Mouse (Mus musculus): ENCODE measurements around the gene Ppfibp2. TPM values are rescaled to one million over a fixed set of nuclear protein-coding genes. Genes with fewer than 3 reads are reported as not detected.
A peak's percentile ranks its signal among the peaks of the same experiment; 100 is the strongest.

Ppfibp2 gene
- total and polyA plus RNA-seq, 2 experiments, result 9.9 to 20.9 TPM

DNA sequence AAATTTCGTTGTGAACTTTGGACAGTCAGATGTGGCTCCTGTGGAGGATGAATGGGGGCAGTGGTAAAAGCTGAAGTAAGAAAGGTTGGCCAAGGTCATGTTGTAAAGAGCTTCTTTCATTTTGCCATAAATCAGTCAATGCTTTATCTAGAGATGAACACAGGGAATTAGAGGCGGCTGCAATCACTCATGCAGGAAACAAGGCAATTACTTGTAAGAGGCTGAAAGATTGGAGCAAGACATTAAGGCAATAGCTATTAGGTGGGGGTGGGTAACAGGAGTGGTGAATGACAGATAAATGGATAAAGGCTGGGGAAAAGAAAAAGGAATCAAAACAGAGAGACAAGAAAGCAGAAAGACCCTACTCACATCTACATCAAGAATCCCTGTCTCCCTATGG is 31.3 kb upstream of the Ppfibp2 start:
- no peaks in the 10 kb centered on the region for H3K36me3 ChIP-seq (ENCODE audit: control insufficient read depth, insufficient read depth, low read length)
- WGBS, result 72% methylated on average over 2 of the region's 2 CpGs
- TF ChIP-seq CTCF (IDR thresholded peaks at IDR 0.05; ENCODE audit: low read depth, low read length) (no peak), POLR2A (IDR thresholded peaks at IDR 0.05; ENCODE audit: extremely low read depth, insufficient read depth, low read length) (no peak)
- no peak overlapping the region for H3K27ac ChIP-seq (replicated peaks; ENCODE audit: insufficient read depth, low read depth, low read length)
- H3K27me3 ChIP-seq (ENCODE audit: control insufficient read depth, insufficient read depth, low read length), result no peaks in the 10 kb centered on the region
- no peak for DNase-seq (ENCODE audit: extremely low read depth, low read depth, low spot score)
- H3K4me3 ChIP-seq (ENCODE audit: insufficient read depth, low read depth, low read length), result no peak overlapping the region
- no peaks in the 10 kb centered on the region for H3K4me1 ChIP-seq (ENCODE audit: control insufficient read depth, insufficient read depth, low read length)
- no peak overlapping the region for H3K9ac ChIP-seq (ENCODE audit: low read depth, low read length)
- H3K79me2 ChIP-seq (ENCODE audit: control insufficient read depth, insufficient read depth, low read length), result no peaks in the 10 kb centered on the region

DNA sequence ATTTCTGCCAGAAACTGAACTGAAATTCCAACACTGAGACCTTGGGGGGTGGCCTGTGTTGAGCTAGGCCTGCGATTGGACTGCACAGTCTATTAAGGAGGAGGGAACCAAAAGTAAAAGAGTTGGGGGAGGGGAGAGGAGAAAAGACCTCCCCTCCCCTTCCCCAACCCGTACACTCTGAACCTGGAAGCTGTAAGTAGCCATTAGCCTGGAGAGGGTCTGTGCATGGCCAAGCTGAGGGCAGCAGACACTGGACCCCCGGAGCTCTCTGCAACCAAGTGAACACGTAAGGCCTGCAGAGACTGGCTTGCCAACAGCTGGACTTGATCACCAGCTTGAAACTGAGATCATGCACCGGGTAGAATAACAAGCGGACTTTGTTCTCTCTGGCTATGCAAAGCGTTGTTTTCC is 27.7 kb upstream of the Ppfibp2 start, which contains the start of gene Olfml1:
Gene Olfml1, plus strand, starts transcription at position 186 of the 411 bp plus-strand sequence.
- no peaks in the 10 kb centered on the region for H3K79me2 ChIP-seq (ENCODE audit: control insufficient read depth, insufficient read depth, low read length)
- no peak for TF ChIP-seq CTCF (IDR thresholded peaks at IDR 0.05; ENCODE audit: low read depth, low read length)
- no peak for TF ChIP-seq POLR2A (IDR thresholded peaks at IDR 0.05; ENCODE audit: extremely low read depth, insufficient read depth, low read length)
- peaks cover 9% of the 10 kb centered on the region for H3K36me3 ChIP-seq (ENCODE audit: control insufficient read depth, insufficient read depth, low read length)
- H3K4me3 ChIP-seq (ENCODE audit: insufficient read depth, low read depth, low read length), result peak within 1 kb of the TSS; percentile 41
- H3K9ac ChIP-seq (ENCODE audit: low read depth, low read length), result peak within 1 kb of the TSS; percentile 64
- no peaks in the 10 kb centered on the region for H3K27me3 ChIP-seq (ENCODE audit: control insufficient read depth, insufficient read depth, low read length)
- peak; percentile 94 for DNase-seq (ENCODE audit: extremely low read depth, low read depth, low spot score)
- H3K27ac ChIP-seq (replicated peaks; ENCODE audit: insufficient read depth, low read depth, low read length), result peak within 1 kb of the TSS; percentile 97
- WGBS, result 23% methylated on average over 7 of the region's 7 CpGs
- no peaks in the 10 kb centered on the region for H3K4me1 ChIP-seq (ENCODE audit: control insufficient read depth, insufficient read depth, low read length)

DNA sequence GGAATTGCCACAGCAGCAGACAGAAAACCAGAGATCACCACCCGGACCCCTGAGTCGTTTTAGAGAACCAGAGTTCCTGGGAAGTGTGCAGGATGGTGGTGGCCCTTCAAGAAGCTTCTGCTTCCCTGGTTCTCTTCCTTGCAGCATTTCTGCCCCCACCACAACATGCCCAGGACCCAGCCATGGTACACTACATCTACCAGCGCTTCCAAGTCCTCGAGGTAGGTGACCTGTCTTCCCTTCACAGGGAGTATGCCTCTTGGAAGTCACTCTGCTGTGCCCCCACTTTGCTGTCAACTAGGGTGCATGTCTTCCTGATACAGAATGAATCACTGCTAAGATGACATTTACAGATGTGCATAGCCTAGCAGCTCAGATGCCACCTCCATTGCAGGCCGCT is 27.3 kb upstream of the Ppfibp2 start:
- Histone ChIP-seq H3K27ac (replicated peaks; ENCODE audit: insufficient read depth, low read depth, low read length) (peak overlapping the region; percentile 97), H3K79me2 (ENCODE audit: control insufficient read depth, insufficient read depth, low read length) (no peaks in the 10 kb centered on the region), H3K36me3 (ENCODE audit: control insufficient read depth, insufficient read depth, low read length) (peaks cover 12% of the 10 kb centered on the region), H3K27me3 (ENCODE audit: control insufficient read depth, insufficient read depth, low read length) (no peaks in the 10 kb centered on the region), H3K4me1 (ENCODE audit: control insufficient read depth, insufficient read depth, low read length) (no peaks in the 10 kb centered on the region), H3K9ac (ENCODE audit: low read depth, low read length) (peak overlapping the region; percentile 64), H3K4me3 (ENCODE audit: insufficient read depth, low read depth, low read length) (peak overlapping the region; percentile 41)
- no peak for TF ChIP-seq CTCF (IDR thresholded peaks at IDR 0.05; ENCODE audit: low read depth, low read length)
- no peak for TF ChIP-seq POLR2A (IDR thresholded peaks at IDR 0.05; ENCODE audit: extremely low read depth, insufficient read depth, low read length)
- WGBS, result 30% methylated on average over 5 of the region's 5 CpGs
- DNase-seq (ENCODE audit: extremely low read depth, low read depth, low spot score), result no peak

DNA sequence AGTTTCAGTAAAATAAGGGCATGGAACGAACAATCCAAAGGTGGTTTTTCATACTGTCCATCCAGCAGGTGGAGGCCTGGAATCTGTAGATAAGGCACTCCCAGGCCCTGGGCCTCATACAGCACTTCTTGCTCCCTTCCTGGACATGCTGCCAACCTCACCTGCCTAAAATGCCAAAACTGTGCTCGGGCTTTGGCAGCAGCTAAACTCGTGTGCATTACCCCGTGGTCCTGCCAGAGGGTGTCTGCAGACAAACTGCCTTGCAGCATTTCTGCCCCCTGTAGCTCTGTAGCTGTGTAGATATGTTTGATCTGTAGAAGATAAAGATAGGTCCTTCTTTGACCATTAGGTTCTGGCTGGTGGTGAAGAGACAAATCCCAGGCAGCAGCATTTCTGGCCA is 26.0 kb upstream of the Ppfibp2 start:
- Histone ChIP-seq H3K9ac (ENCODE audit: low read depth, low read length) (peak overlapping the region; percentile 0), H3K4me1 (ENCODE audit: control insufficient read depth, insufficient read depth, low read length) (no peaks in the 10 kb centered on the region), H3K4me3 (ENCODE audit: insufficient read depth, low read depth, low read length) (peak overlapping the region; percentile 23; the same call in 1 of the 2 replicates), H3K36me3 (ENCODE audit: control insufficient read depth, insufficient read depth, low read length) (peaks cover 14% of the 10 kb centered on the region), H3K27ac (replicated peaks; ENCODE audit: insufficient read depth, low read depth, low read length) (peak overlapping the region; percentile 33), H3K79me2 (ENCODE audit: control insufficient read depth, insufficient read depth, low read length) (no peaks in the 10 kb centered on the region), H3K27me3 (ENCODE audit: control insufficient read depth, insufficient read depth, low read length) (no peaks in the 10 kb centered on the region)
- peak; percentile 84 for DNase-seq (ENCODE audit: extremely low read depth, low read depth, low spot score)
- 28% methylated on average over 4 of the region's 4 CpGs for whole genome bisulfite sequencing
- no peak for TF ChIP-seq POLR2A (IDR thresholded peaks at IDR 0.05; ENCODE audit: extremely low read depth, insufficient read depth, low read length)
- TF ChIP-seq CTCF (IDR thresholded peaks at IDR 0.05; ENCODE audit: low read depth, low read length), result peak; percentile 15; the same call in 1 of the 2 replicates

DNA sequence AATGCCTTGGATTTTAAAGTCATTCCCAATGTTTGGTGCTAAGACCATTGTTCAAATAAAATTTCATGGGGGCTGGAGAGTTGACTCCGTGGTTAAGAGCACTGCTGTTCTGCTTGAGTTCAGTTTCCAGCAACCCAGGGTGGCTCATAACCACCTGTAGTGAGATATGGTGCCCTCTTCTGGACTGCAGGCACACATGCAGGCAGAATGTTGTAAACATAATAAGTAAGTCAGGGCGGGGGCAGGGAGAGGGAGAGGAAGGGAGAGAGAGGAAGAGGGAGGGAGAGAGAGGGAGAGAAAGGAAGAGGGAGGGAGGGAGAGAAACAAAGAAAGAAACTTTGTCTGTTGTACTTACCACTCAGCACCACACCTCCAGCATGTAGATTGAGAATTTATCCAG is 21.2 kb upstream of the Ppfibp2 start:
- Histone ChIP-seq H3K27me3 (ENCODE audit: control insufficient read depth, insufficient read depth, low read length) (no peaks in the 10 kb centered on the region), H3K4me3 (ENCODE audit: insufficient read depth, low read depth, low read length) (no peak overlapping the region), H3K36me3 (ENCODE audit: control insufficient read depth, insufficient read depth, low read length) (peaks cover 32% of the 10 kb centered on the region), H3K9ac (ENCODE audit: low read depth, low read length) (no peak overlapping the region), H3K4me1 (ENCODE audit: control insufficient read depth, insufficient read depth, low read length) (no peaks in the 10 kb centered on the region; the same call in 1 of the 2 replicates), H3K79me2 (ENCODE audit: control insufficient read depth, insufficient read depth, low read length) (0 out of 2 replicates have a peak, but pooled peaks cover 3% of the 10 kb centered on the region), H3K27ac (replicated peaks; ENCODE audit: insufficient read depth, low read depth, low read length) (peak overlapping the region; percentile 36)
- 81% methylated on average over 2 of the region's 2 CpGs for WGBS
- TF ChIP-seq CTCF (IDR thresholded peaks at IDR 0.05; ENCODE audit: low read depth, low read length) (peak; percentile 40; the same call in 1 of the 2 replicates), POLR2A (IDR thresholded peaks at IDR 0.05; ENCODE audit: extremely low read depth, insufficient read depth, low read length) (no peak)
- DNase-seq (ENCODE audit: extremely low read depth, low read depth, low spot score), result peak; percentile 12

DNA sequence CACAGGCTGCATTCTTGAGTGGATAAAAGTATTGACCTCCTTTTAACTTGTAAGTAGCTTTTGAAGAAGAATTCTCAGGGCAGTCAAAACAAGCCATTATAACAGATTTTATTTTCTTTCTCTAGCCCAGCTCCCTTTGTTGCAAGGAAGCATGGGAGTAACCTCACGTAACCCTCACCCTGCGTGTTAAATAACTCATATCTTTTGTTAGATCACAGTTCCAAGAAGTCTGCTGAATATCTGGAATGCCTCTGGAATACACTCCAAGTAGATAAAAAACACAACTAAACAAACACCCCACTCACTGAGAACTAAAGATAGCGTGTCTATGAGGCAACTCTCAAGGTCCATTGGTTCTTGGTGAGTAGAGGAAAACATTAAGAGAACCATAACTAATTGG is 20.7 kb upstream of the Ppfibp2 start:
- TF ChIP-seq CTCF (IDR thresholded peaks at IDR 0.05; ENCODE audit: low read depth, low read length) (no peak), POLR2A (IDR thresholded peaks at IDR 0.05; ENCODE audit: extremely low read depth, insufficient read depth, low read length) (no peak)
- H3K27ac ChIP-seq (replicated peaks; ENCODE audit: insufficient read depth, low read depth, low read length), result no peak overlapping the region
- H3K36me3 ChIP-seq (ENCODE audit: control insufficient read depth, insufficient read depth, low read length), result peaks cover 32% of the 10 kb centered on the region
- WGBS, result 20% methylated on average over 3 of the region's 3 CpGs
- 0 out of 2 replicates have a peak, but pooled peaks cover 3% of the 10 kb centered on the region for H3K79me2 ChIP-seq (ENCODE audit: control insufficient read depth, insufficient read depth, low read length)
- no peaks in the 10 kb centered on the region; the same call in 1 of the 2 replicates for H3K4me1 ChIP-seq (ENCODE audit: control insufficient read depth, insufficient read depth, low read length)
- DNase-seq (ENCODE audit: extremely low read depth, low read depth, low spot score), result peak; percentile 15
- no peak overlapping the region for H3K9ac ChIP-seq (ENCODE audit: low read depth, low read length)
- H3K4me3 ChIP-seq (ENCODE audit: insufficient read depth, low read depth, low read length), result no peak overlapping the region
- H3K27me3 ChIP-seq (ENCODE audit: control insufficient read depth, insufficient read depth, low read length), result no peaks in the 10 kb centered on the region
